Mouse (Mus musculus) megakaryocyte-erythroid progenitor cell, adult 5-6 weeks (primary cell): ENCODE measurements around the gene Slc12a8. TPM values are rescaled to one million over a fixed set of nuclear protein-coding genes. Genes with fewer than 3 reads are reported as not detected.

Experiments
- ATAC-seq: replicated peaks from 2 replicates; pipeline ENCODE4 v1.8.0; 2016; ENCODE audit warnings: mild to moderate bottlenecking, inconsistent platforms; ENCODE audit not compliant: severe bottlenecking, poor library complexity, low FRiP score, low TSS enrichment
- total RNA-seq, 2 experiments: library from RNA; stranded (forward) in 1 of 2; stranded (reverse) in 1 of 2; fragments of 200-1000, 215-1000 nt in 1 of 2; fragments of >200 nt in 1 of 2; fragmentation: Nextera tagmentation in 1 of 2; gene quantifications; 2 replicates each; pipeline ENCODE4 v1.2.3; 2014 to 2017

The Slc12a8 gene
- total RNA-seq, 2 experiments from 2014 or later: not detected

DNA sequence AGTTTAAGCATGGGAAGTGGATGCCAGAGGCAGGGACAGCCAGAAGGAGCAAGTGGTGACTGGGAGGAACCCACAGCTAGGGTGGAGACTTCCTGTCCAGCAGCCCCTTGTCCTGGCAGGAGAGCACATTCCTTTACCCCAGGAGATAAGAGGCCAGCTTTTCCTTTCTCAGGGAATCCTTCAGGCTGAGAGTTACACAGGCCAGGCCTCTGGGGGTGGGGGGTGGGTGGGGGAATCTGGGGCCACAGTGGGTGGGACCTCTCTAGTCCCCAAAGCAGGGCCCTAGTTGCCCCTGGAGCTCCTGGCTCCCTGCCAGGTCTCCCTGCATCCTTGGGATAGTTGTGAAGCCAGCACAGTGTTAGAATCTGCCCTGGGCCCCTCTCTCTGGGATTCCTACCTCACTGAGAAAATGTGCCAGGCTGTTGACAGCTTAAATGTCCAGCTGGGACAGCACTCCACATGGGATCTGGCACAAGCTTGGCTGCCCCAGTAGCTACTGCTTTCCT, 63.7 kb downstream of the Slc12a8 start:
- ATAC-seq: no peak

DNA sequence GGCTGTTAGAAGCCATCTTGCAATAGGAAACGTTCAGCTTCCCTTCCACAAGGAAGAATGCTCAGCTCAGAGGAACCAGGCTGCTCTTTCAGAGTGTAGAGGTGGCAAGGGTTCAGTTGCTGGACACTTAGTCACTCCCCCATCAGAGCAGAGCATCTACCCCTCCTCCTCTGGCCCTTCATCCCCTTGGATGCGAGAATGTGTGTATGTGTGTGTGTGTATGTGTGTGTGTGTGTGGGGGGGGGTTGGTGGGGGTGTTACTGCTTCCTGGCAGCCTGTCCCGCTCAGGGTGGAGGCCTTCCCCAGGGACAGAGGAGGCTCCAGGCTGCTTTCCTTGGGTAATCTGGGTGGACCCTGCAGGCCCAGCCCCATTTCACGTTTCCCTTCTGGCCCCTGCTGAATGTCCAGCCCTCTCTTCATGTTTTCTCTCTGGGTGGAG, 64.6 kb downstream of the Slc12a8 start:
- no peak for ATAC-seq

DNA sequence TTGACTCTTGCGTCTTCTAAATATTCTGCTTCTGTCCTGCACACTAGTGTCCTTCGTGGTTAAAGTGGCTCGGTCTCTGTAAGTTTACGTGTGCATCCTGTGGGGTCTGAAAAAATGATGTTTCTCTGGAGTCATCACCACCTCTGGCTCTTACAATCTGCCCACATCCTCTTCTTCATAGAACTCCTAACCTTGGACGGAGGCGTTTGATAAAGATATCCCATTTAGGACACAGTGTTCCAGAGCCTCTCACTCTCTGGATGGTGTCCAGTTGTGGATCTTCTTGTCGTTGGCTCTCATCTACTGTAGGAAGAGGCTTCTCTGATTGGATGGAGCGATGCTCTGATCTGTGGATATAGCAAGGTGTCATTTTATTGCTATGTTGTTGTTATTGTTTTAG, 65.4 kb downstream of the Slc12a8 start:
- no peak for ATAC-seq

DNA sequence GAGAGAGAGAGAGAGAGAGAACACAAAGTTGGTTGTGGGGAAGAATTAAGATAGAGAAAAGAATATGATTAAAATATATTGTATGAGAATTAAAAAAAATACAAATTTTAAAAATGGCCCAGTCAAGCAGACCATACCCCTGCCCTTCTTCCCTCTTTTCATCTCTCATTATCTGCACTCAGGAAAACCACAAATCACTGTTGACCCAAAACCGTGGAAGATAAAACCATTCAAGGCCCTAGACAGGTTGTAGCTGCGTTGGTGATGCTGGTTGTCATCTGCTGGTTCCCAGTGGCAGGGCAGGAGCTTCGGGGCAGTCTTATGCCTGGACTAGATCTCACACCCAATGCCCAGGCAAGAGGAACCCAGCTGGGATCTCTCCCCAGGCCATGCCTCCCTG, 66.2 kb downstream of the Slc12a8 start:
- no peak for ATAC-seq

DNA sequence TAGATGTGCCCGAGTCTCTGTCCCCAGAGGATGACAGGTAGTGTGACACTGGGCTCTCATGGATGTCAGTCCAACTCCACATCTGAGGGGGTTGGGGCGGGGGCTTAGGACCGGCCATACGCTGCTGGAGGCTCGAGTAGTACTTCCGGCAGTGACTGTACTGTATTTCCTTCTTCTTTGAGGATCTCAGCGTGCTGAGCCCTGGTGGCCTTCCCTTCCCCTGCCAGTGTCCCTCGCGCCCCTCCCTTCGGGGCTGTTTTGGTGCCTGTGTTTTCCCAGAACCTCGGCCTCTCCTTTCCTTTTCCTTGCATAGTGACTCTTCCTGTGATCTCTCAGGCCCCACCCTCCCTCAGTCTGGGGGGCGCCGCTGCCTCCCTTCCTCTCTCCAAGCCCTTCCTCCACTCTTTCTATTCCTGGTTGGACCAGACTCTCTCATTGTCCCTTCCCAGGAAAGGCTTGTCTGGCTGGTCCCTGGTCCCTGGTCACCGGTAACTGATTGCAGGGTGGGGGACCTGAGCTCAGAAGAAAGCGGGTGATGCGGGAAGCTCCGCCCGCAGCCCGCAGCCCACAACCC, 66.8 kb downstream of the Slc12a8 start:
- ATAC-seq: no peak

DNA sequence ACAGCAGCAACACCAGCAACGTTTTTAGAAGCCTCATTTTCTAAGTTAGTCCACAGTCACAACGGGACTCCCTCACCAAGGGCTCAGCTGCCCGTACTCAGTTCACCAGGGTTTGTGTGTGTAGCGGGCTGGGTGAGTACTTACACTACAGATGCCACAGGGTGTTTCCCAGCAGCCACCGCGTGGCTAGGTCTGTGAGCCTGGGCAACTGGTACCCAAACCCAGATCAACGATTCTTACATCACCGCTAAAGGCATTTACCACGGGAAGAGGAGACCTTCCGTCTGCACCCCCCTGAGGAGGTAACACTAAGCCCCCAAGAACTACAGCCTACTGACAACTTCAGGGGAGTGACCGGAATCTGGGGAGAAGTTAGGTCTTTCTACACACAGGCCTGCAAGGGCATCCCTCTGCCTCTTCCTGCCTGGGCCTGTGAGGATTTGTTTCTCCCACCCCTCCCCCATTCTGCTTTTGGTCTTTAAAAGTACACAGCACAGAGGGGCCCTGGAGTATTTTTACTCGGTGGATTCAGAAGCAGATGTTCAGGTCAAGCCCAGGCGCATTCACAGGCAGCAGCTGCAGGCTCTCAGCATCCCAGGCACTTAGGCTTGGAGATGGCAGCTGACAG, 67.4 kb downstream of the Slc12a8 start:
- ATAC-seq: no peak

DNA sequence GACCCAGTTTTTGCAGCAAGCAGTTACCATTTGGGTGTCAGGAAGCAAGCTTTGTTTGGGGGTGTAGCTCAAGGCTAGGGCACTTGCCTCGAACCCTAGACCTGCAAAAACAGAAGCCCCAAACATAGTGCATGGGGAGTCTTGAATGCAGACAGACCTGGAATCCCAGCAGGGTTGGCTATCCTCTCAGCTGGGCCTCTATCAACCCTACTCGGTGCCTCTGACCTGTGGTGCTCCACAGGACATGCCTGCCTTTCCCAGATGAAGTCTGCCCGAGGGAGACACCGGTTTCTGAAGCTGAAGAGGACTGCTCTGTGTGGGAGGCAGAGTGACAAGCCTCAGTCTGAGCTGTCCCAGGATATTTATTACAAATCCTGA, 67.9 kb downstream of the Slc12a8 start:
- ATAC-seq: no peak

DNA sequence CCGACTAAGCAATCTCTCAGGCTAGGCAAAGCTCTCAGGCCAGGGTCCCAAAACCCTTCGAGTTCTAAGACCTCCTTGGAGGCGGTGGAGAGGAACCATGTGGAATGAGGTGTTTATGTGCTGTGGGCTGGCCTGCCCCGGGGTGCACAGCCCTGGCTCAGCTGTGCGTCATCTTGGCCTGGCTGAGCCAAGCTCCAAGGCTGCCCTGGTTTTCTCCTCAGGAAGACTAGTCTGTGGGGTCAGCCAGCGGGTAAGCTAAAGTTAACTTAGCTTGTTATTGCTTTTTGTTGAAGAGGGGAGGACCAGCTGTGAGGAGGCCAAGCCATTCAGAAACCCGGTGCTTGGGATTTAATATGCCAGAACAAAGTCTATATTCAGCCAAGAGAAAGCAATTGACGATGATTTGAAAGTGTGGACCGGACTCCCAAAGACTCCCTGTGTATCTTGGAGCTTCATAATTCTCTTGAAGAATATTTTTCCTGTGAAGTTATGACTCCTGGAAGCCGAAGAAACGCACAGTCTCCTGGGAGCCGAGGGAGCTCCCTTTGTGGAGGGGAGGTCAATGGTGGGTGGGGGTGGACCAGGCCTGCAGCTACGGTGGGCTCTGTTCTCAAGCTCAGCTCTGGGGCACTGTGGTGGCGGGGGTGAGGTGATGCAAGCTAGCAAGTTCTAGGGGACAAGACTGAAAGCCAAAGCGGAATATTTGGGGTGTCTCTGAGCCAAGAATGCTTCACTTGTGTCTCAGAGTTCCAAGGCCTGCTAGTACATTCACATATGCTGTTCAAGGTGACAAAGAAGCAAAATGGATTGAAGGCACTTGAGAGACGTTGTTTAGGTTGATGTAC, 70.4 kb downstream of the Slc12a8 start:
- no peak for ATAC-seq

DNA sequence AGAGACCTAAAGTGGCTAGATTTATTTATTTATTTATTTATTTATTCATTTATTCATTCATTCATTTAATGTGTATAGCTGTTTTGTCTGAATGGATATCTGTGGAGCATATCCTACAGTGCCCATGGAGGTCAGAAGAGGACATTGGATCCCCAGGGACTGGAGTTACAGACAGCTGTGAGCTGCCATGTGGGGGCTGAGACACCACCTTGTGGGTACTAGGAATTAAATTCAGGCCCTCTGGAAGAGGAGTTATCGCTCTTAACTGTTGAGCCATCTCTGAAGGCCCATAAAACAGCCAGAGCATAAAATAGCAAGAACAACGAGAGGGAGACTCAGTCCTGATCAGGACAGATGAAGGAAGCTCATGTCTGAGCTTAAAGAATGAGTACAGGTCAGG, 71.7 kb downstream of the Slc12a8 start:
- no peak for ATAC-seq

DNA sequence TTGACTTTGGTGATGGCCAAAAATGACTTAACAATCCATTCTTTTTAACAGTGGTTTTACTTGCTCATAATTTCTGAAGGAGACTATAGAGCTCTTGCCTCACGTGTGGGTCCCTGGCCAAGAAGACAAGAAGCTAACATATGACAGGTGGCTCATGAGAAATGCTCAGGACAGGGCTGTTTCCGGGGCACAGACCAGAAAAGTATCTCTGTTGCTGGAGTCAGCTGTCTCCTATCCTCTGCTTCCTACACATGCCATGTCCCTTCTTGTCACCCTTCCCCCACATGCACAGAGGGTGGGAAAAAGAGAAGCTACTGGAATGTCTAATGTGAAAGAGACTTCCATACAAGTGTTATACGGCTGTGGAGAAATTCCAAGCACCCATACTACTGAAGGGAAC, 73.3 kb downstream of the Slc12a8 start:
- ATAC-seq: no peak

DNA sequence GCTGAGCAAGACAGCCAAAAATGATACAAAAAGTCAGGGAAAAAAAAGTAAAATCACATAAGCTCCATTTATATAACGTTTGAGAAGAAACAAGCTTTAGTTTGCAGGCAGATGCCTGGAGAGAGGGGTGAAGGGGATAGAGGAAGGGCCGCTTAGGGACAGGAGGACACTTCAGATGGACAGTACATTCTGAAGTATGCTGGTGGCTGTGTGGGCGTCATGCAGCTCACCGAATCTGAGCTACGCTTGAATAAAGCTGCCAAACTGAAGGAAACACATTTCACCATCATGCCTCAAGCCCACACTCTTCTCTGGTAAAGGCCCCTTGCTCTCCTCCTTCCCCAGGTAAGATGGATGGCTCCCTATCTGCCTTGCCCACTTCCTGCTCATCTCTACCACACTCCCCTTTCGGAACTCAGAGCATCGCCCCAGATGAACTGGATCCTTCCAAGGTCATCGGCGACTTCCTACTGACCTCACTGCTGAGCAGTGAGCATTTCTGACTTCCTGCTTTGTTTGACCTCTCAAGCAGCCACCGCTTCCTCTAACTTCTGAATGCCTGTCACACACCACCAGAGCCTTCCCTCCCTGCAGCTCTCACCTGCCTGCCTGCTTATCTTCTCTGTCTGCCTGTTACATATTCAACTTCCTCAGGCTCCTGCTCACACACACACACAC, 74.4 kb downstream of the Slc12a8 start:
- ATAC-seq: 0 out of 2 replicates have a peak, but pooled peaks have one; percentile 7

DNA sequence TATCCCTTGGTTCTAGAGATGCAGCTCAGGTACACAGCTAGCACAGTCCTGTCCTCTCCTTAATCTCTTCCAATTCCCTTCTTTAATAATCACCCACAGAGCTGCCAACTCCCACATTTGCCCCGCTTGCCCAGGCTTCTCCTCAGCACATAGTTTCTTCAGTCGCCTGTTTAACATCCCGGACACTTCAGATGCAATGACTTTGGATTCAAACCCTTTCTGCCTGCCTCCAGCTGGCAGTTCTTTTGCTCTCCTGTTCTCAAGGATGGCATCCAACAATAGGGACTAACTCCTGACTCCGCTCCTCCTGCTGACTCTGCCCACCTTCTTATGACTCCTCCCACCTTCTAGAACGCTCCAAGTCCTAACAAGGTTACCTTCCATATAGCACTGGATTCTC, 75.2 kb downstream of the Slc12a8 start:
- no peak for ATAC-seq

DNA sequence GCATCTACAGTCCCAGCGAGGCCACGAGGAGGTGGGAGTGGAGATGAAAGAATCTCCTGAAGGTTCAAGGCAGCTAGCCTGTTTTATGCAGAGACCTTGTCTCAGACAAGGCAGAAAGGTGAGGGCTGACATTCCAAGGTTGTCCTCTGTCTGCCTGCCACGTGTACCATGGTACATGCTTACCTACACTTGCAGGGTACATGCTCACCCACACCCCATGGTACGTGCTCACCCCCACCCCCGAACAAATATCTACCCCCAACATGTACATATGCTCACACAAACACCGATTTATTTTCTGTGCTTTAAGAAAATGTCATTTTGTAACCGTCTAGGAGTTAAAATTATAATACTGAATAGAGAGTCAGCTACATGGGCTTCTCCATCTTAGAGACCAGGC, 76.3 kb downstream of the Slc12a8 start:
- ATAC-seq: no peak

DNA sequence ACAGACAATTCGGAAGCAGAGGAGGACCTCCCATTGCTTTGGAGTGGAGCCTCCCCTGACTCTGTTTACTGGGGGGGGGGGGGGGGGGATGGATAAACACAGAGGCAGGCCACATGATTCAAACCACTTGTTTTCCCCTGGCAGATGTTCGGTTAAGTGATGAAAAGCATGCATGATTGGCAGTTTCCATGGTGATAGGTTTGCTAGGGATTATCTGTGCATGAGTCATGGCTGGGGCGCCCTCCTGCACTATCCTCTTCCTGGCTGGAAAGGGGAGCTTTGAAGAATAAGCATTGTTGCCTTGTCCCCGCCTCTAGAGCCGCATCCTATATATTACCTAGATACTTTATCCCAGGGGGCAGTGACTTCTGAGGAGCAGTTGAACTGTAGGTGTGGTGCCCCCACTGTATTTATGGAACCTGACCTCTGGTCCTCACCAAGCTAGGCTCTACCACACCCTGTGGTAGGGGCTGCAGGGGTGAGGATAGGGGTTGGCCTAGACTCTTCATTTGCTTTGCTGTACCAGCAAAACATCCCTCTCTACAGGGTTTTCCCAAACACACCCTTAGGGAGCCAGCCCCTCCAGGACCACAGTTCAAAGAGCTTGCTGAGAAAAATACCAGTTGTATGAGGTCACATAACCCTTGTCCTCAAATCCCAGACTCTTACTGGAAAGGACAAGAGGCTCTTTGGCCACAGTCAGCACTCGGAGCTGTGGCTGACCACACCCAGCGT, 77.1 kb downstream of the Slc12a8 start:
- no peak for ATAC-seq

DNA sequence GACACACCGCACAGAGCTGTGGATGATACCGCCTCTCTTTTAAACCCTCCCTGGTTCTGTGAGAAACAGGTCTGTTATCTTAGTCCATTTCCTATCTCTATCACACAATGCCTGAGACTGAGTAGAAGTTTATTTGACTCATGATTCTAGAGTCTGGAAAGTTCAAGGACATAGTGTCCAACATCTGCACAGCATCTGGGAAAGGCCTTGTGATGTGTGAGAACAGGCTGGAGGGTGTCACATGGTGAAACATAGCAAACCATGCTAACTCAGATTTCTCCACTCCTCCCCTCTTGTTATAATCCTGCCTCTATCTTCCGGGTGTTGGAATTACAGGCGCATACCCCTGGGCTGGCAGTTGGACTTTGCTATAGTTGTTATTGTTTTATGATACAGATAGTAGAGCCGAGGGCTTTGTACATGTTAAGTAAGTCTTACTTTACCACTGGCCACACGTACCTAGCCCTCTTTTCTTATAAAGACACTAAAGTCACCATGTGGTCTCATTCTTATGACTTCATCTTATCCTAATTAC, 78.2 kb downstream of the Slc12a8 start:
- no peak for ATAC-seq

DNA sequence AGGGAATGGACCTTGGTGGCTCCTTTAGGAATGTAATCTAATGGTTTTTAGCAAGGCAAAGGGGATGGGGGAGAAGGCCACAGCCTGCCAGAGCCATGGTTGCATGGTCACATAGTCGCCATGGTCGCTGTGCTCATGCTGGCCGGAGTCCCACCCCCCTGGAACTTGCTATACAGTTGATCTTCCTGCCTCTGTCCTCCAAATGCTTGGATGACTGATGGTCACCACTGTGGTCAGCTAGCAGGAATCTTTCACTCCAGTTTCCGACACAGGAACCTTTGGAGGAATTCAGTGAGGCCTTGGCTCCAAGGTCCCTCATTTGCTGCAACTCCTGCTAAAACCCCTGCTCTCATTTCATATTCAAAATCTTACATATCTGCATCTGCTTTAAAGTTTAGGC, 79.1 kb downstream of the Slc12a8 start:
- ATAC-seq: no peak

DNA sequence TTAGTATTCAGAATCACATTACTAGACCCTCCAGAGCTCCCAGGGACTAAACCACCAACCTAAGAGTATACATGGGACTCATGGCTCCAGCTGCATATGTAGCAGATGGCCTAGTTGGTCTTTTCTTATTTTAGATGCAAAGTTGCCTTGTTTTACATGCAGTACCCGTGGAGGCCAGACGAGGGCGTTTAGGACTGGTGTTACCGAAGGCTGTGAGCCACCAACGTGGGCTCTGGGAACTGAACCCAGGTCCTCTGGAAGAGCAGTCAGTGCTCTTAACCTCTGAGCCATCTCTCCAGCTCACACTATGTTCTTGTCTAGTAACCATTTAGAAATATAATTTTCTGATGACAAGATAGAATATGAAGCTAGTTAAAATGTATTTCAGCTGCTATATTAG, 83.1 kb downstream of the Slc12a8 start:
- ATAC-seq: no peak

DNA sequence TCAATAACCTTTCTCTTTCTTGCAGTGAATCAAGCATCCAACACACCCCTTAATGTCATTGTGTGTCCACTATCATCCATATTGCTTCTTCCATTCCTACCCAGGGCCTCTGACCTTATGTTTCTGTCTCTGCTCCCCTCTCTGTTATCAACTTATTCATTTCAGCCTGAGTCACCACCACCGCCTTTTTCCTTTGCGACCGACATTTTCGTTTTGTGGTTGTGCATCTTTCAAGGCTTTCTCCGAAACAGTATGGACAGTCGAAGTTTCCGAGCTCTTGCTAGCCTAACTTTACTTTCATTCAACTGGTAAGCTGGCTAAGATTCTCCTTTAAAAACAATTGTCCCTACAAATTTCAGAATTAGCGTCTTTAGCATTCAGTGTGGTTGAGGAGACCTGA, 84.2 kb downstream of the Slc12a8 start:
- ATAC-seq: no peak
